Mouse (Mus musculus) left cerebral cortex, adult 18-20 months (tissue): ENCODE measurements around the gene Urb1. TPM values are rescaled to one million over a fixed set of nuclear protein-coding genes. Genes with fewer than 3 reads are reported as not detected.

Source experiments
- DNase-seq, 2 experiments: peaks; one replicate each; pipeline ENCODE4 v3.0.0; 2021 to 2022; ENCODE audit warnings: low spot score in 2 of 2, mixed read lengths in 1 of 2
- total RNA-seq, 2 experiments: library from RNA; stranded (reverse); gene quantifications; 2 replicates each; pipeline ENCODE4 v1.2.3; 2021

Gene Urb1
- total RNA-seq, 2 experiments from 2014 or later, result 14.3 to 16.4 TPM

GRCm38 (mm10) chr16:90775946-90776520, 34.2 kb downstream of the Urb1 start:
- no peak for DNase-seq

- no peak for DNase-seq
These were observed 35.6 kb downstream of the Urb1 start for GRCm38 (mm10) chr16:90774646-90775045.

- no peak for DNase-seq
These were observed 36.0 kb downstream of the Urb1 start for GRCm38 (mm10) chr16:90774216-90774615.

GRCm38 (mm10) chr16:90766919-90767454, 43.2 kb downstream of the Urb1 start:
- no peak for DNase-seq

- no peak for DNase-seq
These were observed 44.9 kb downstream of the Urb1 start for GRCm38 (mm10) chr16:90765195-90765877.

- DNase-seq, result no peak
These were observed 49.7 kb downstream of the Urb1 start for GRCm38 (mm10) chr16:90760515-90760914.

- no peak for DNase-seq
These were observed 50.9 kb downstream of the Urb1 start for GRCm38 (mm10) chr16:90759335-90759734.

- DNase-seq, result no peak
These were observed 56.7 kb downstream of the Urb1 start for GRCm38 (mm10) chr16:90753386-90753941.

GRCm38 (mm10) chr16:90748169-90748568, 62.0 kb downstream of the Urb1 start:
- DNase-seq, result no peak

- peak; percentile 14 to 26 for DNase-seq
These were observed 63.1 kb downstream of the Urb1 start for GRCm38 (mm10) chr16:90747143-90747542.

- no peak for DNase-seq
These were observed 71.9 kb downstream of the Urb1 start, which contains the start of gene Mrap for GRCm38 (mm10) chr16:90738092-90738956. Gene Mrap (plus strand): TSS chr16:90738207.

- DNase-seq, result no peak
These were observed 73.4 kb downstream of the Urb1 start for GRCm38 (mm10) chr16:90736672-90737270.

- DNase-seq, result no peak
These were observed 74.6 kb downstream of the Urb1 start for GRCm38 (mm10) chr16:90735611-90736010.

GRCm38 (mm10) chr16:90727233-90728115, 82.7 kb downstream of the Urb1 start, which contains the start of gene Mis18a:
Gene Mis18a (minus strand): TSS chr16:90727404.
- DNase-seq, result peak; percentile 95 to 96

- no peak for DNase-seq
These were observed 83.5 kb downstream of the Urb1 start for GRCm38 (mm10) chr16:90726600-90727227.

- DNase-seq, result no peak
These were observed 86.2 kb downstream of the Urb1 start for GRCm38 (mm10) chr16:90724051-90724450.

GRCm38 (mm10) chr16:90710313-90710712, 99.9 kb downstream of the Urb1 start:
- DNase-seq, result no peak

GRCm38 (mm10) chr16:90709711-90710289, 100.4 kb downstream of the Urb1 start:
- peak; percentile 79 to 84 for DNase-seq

- no peak for DNase-seq
These were observed 103.9 kb downstream of the Urb1 start for GRCm38 (mm10) chr16:90706279-90706678.
